Mouse (Mus musculus) G1E (cell line): ENCODE measurements around the gene Alg14.
A peak's percentile ranks its signal among the peaks of the same experiment; 100 is the strongest.

Experiments
- CTCF ChIP-seq: IDR thresholded peaks from 2 replicates; pipeline ENCODE4 v1.5.1; 2012; ENCODE audit warnings: low read depth, low read length, inconsistent platforms, mixed read lengths
- TAL1 ChIP-seq: conservative IDR thresholded peaks from 2 replicates; pipeline ENCODE4 v1.6.1; 2012; ENCODE audit warnings: low read depth, low read length, inconsistent platforms, mixed read lengths

DNA sequence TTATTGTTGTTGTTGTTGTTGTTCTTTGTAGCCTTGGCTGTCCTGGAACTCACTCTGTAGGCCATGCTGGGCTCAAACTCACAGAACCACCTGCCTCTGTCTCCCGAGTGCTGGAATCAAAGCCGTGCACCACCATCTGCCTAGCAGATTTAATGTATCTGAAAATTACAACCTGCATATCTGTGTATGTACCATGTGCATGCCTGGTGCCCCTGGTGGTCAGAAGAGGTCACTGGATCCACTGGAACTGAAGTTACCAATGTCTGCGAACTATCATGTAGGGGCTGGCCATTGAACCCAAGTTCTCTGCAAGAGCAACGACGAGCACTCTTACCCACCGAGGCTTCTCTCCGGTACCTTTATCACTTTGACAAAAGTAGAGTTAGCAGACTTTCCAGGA lies 15.1 kb downstream of the Alg14 start:
- TF ChIP-seq CTCF (peak; percentile 52), TAL1 (no peak)
